Mouse (Mus musculus) brain, embryonic 14.5 days (tissue): ENCODE results near the gene Hopx.

ENCODE experiments used
- CTCF ChIP-seq: fragments of 200-500 bp; IDR thresholded peaks from 2 replicates; pipeline ENCODE4 v1.5.1; 2012; ENCODE audit warnings: inconsistent platforms, mild to moderate bottlenecking, moderate library complexity, borderline replicate concordance; ENCODE audit not compliant: insufficient read depth, insufficient read length; ENCODE audit errors: extremely low read depth
- POLR2A ChIP-seq: fragments of 200-500 bp; IDR thresholded peaks from 2 replicates; pipeline ENCODE4 v1.6.1; 2012; ENCODE audit warnings: mild to moderate bottlenecking, inconsistent platforms, borderline replicate concordance; ENCODE audit not compliant: poor library complexity, insufficient read depth, insufficient read length, severe bottlenecking; ENCODE audit errors: extremely low read depth

- TF ChIP-seq POLR2A (no peak), CTCF (no peak)
Measured at GRCm38 (mm10) chr5:77039391-77039790, 75.5 kb downstream of the Hopx start.
